Mouse (Mus musculus) embryonic facial prominence, embryonic 15.5 days (tissue): ENCODE measurements at regions not wholly inside any gene's neighbourhood (a gene's known extent, or its start where the extent isn't known, plus 50 kb on each side); places are given as distances from the start of the nearest gene placed in this dataset.

Experiments used
- ATAC-seq: fragments of 200-750 bp; cut with Nextera tagmentation; 2 replicates; pipeline ENCODE4 v1.8.0; 2017; ENCODE audit warnings: low read depth, moderate TSS enrichment; ENCODE audit not compliant: insufficient number of reproducible peaks, low FRiP score, low TSS enrichment
- H3K27ac ChIP-seq: fragments of 300-500 bp; sonication (generic); replicated peaks from 2 replicates; pipeline ENCODE4 v1.5.1; 2015; ENCODE audit warnings: mild to moderate bottlenecking, inconsistent platforms
- H3K27me3 ChIP-seq: fragments of 300-500 bp; sonication (generic); 2 replicates; pipeline ENCODE4 v1.6.1; 2015; ENCODE audit warnings: inconsistent platforms
- H3K36me3 ChIP-seq: fragments of 300-500 bp; sonication (generic); 2 replicates; pipeline ENCODE4 v1.6.1; 2015; ENCODE audit warnings: mild to moderate bottlenecking, inconsistent platforms
- H3K4me1 ChIP-seq: fragments of 300-500 bp; sonication (generic); 2 replicates; pipeline ENCODE4 v1.6.1; 2015; ENCODE audit warnings: inconsistent platforms
- H3K4me2 ChIP-seq: fragments of 300-500 bp; sonication (generic); replicated peaks from 2 replicates; pipeline ENCODE4 v1.6.1; 2015; ENCODE audit warnings: mild to moderate bottlenecking, inconsistent platforms
- H3K4me3 ChIP-seq: fragments of 300-500 bp; sonication (generic); replicated peaks from 2 replicates; pipeline ENCODE4 v1.5.1; 2015; ENCODE audit warnings: mild to moderate bottlenecking, inconsistent platforms
- H3K9ac ChIP-seq: fragments of 300-500 bp; sonication (generic); 2 replicates; pipeline ENCODE4 v1.6.1; 2015; ENCODE audit warnings: inconsistent platforms
- H3K9me3 ChIP-seq: fragments of 300-500 bp; sonication (generic); replicated peaks from 2 replicates; pipeline ENCODE4 v1.6.1; 2016; ENCODE audit warnings: inconsistent platforms
- WGBS: fragments of 180-500 bp; shearing (Covaris S2); methylation state at CpG from one replicate; pipeline ENCODE4 v1.1.7; 2015; 5-methylcytosine and 5-hydroxymethylcytosine counted together

GRCm38 (mm10) chr12:78100756-78101155 lies 93.3 kb upstream of the Gm6657 start:
- H3K27me3 ChIP-seq, result no peaks in the 10 kb centered on the region
- no peaks in the 10 kb centered on the region for H3K9me3 ChIP-seq
- H3K9ac ChIP-seq, result no peak overlapping the region
- H3K4me2 ChIP-seq, result no peak overlapping the region
- 88% methylated on average over 3 of the region's 3 CpGs for WGBS
- ATAC-seq, result no peak
- H3K36me3 ChIP-seq, result no peaks in the 10 kb centered on the region
- H3K27ac ChIP-seq, result no peak overlapping the region
- H3K4me1 ChIP-seq, result peaks cover 8% of the 10 kb centered on the region; the same call in 1 of the 2 replicates
- H3K4me3 ChIP-seq, result no peak overlapping the region

- Histone ChIP-seq H3K36me3 (no peaks in the 10 kb centered on the region), H3K27me3 (no peaks in the 10 kb centered on the region)
- 78% methylated on average over 1 of the region's 1 CpGs for WGBS
Measured at GRCm38 (mm10) chr12:78109931-78110330, 84.1 kb upstream of the Gm6657 start.

GRCm38 (mm10) chr12:78118131-78118530 lies 75.9 kb upstream of the Gm6657 start:
- Histone ChIP-seq H3K4me3 (no peak overlapping the region), H3K9ac (no peak overlapping the region), H3K36me3 (no peaks in the 10 kb centered on the region), H3K9me3 (no peaks in the 10 kb centered on the region), H3K4me2 (no peak overlapping the region), H3K27me3 (no peaks in the 10 kb centered on the region), H3K4me1 (no peaks in the 10 kb centered on the region), H3K27ac (no peak overlapping the region)
- no peak for ATAC-seq
- 61% methylated on average over 1 of the region's 1 CpGs for WGBS

More at GRCm38 (mm10) chr12:78109931-78110330, 84.1 kb upstream of the Gm6657 start:
- Histone ChIP-seq H3K27ac (no peak overlapping the region), H3K9me3 (no peaks in the 10 kb centered on the region), H3K4me2 (no peak overlapping the region), H3K9ac (no peak overlapping the region), H3K4me1 (no peaks in the 10 kb centered on the region), H3K4me3 (no peak overlapping the region)
- ATAC-seq, result no peak

- Histone ChIP-seq H3K9ac (no peak overlapping the region), H3K27me3 (no peaks in the 10 kb centered on the region), H3K36me3 (no peaks in the 10 kb centered on the region), H3K9me3 (no peaks in the 10 kb centered on the region), H3K4me3 (no peak overlapping the region), H3K27ac (no peak overlapping the region), H3K4me2 (no peak overlapping the region), H3K4me1 (no peaks in the 10 kb centered on the region)
- no peak for ATAC-seq
- 76% methylated on average over 2 of the region's 2 CpGs for WGBS
Measured at GRCm38 (mm10) chr12:78119246-78119645, 74.8 kb upstream of the Gm6657 start.

- H3K4me2 ChIP-seq, result no peak overlapping the region
- WGBS, result 73% methylated on average over 5 of the region's 5 CpGs
- H3K4me3 ChIP-seq, result no peak overlapping the region
- H3K36me3 ChIP-seq, result no peaks in the 10 kb centered on the region
- no peak overlapping the region for H3K27ac ChIP-seq
- H3K4me1 ChIP-seq, result no peaks in the 10 kb centered on the region
- ATAC-seq, result no peak
- no peaks in the 10 kb centered on the region for H3K27me3 ChIP-seq
- no peak overlapping the region for H3K9ac ChIP-seq
- no peaks in the 10 kb centered on the region for H3K9me3 ChIP-seq
Measured at GRCm38 (mm10) chr12:78119855-78120254, 74.2 kb upstream of the Gm6657 start.

GRCm38 (mm10) chr12:78129130-78129845 lies 64.8 kb upstream of the Gm6657 start:
- Histone ChIP-seq H3K4me1 (no peaks in the 10 kb centered on the region), H3K9ac (no peak overlapping the region), H3K4me2 (no peak overlapping the region), H3K4me3 (no peak overlapping the region), H3K36me3 (no peaks in the 10 kb centered on the region), H3K9me3 (no peaks in the 10 kb centered on the region), H3K27ac (no peak overlapping the region), H3K27me3 (no peaks in the 10 kb centered on the region)
- ATAC-seq, result no peak
- 70% methylated on average over 5 of the region's 5 CpGs for WGBS

- Histone ChIP-seq H3K36me3 (no peaks in the 10 kb centered on the region), H3K4me2 (no peak overlapping the region), H3K4me3 (no peak overlapping the region), H3K9ac (no peak overlapping the region), H3K27ac (no peak overlapping the region), H3K9me3 (no peaks in the 10 kb centered on the region), H3K27me3 (no peaks in the 10 kb centered on the region), H3K4me1 (no peaks in the 10 kb centered on the region)
- no peak for ATAC-seq
- 66% methylated on average over 8 of the region's 8 CpGs for WGBS
Measured at GRCm38 (mm10) chr12:78132016-78132797, 61.8 kb upstream of the Gm6657 start.

- no peak overlapping the region for H3K9ac ChIP-seq
- no peak overlapping the region for H3K4me2 ChIP-seq
- H3K4me1 ChIP-seq, result no peaks in the 10 kb centered on the region
- H3K27ac ChIP-seq, result no peak overlapping the region
- no peaks in the 10 kb centered on the region for H3K9me3 ChIP-seq
- no peaks in the 10 kb centered on the region for H3K27me3 ChIP-seq
- ATAC-seq, result no peak
- WGBS, result 63% methylated on average over 9 of the region's 9 CpGs
- no peaks in the 10 kb centered on the region for H3K36me3 ChIP-seq
- no peak overlapping the region for H3K4me3 ChIP-seq
Measured at GRCm38 (mm10) chr12:78133341-78133740, 60.7 kb upstream of the Gm6657 start.

- Histone ChIP-seq H3K4me3 (no peak overlapping the region), H3K9me3 (no peaks in the 10 kb centered on the region), H3K4me1 (no peaks in the 10 kb centered on the region), H3K36me3 (no peaks in the 10 kb centered on the region), H3K27ac (no peak overlapping the region), H3K27me3 (no peaks in the 10 kb centered on the region), H3K9ac (no peak overlapping the region), H3K4me2 (no peak overlapping the region)
- 57% methylated on average over 4 of the region's 4 CpGs for WGBS
- ATAC-seq, result no peak
Measured at GRCm38 (mm10) chr12:78133984-78134383, 60.1 kb upstream of the Gm6657 start.

GRCm38 (mm10) chr12:78137196-78137595 lies 56.8 kb upstream of the Gm6657 start:
- H3K9ac ChIP-seq, result no peak overlapping the region
- no peaks in the 10 kb centered on the region for H3K27me3 ChIP-seq
- no peak for ATAC-seq
- H3K4me1 ChIP-seq, result no peaks in the 10 kb centered on the region
- no peaks in the 10 kb centered on the region for H3K9me3 ChIP-seq
- no peak overlapping the region for H3K27ac ChIP-seq
- no peaks in the 10 kb centered on the region for H3K36me3 ChIP-seq
- no peak overlapping the region for H3K4me3 ChIP-seq
- 73% methylated on average over 3 of the region's 3 CpGs for WGBS
- H3K4me2 ChIP-seq, result no peak overlapping the region

- no peak overlapping the region for H3K4me2 ChIP-seq
- no peaks in the 10 kb centered on the region for H3K36me3 ChIP-seq
- H3K4me3 ChIP-seq, result no peak overlapping the region
- H3K9ac ChIP-seq, result no peak overlapping the region
- H3K27ac ChIP-seq, result no peak overlapping the region
- no peaks in the 10 kb centered on the region for H3K27me3 ChIP-seq
- no peaks in the 10 kb centered on the region for H3K9me3 ChIP-seq
- ATAC-seq, result no peak
- WGBS, result 87% methylated on average over 1 of the region's 1 CpGs
- no peaks in the 10 kb centered on the region for H3K4me1 ChIP-seq
Measured at GRCm38 (mm10) chr12:78138467-78138866, 55.6 kb upstream of the Gm6657 start.
